Mouse (Mus musculus): ENCODE data around the gene Stxbp1.

GRCm38 (mm10) chr2:32855046-32855785 is 8.2 kb upstream of the Stxbp1 start:
- TF ChIP-seq CTCF (IDR thresholded peaks at IDR 0.05; ENCODE audit: extremely low read depth, insufficient read depth, low read length) = no peak
- TF ChIP-seq POLR2A (IDR thresholded peaks at IDR 0.05; ENCODE audit: extremely low read depth, insufficient read depth, low read length) = no peak
